Mouse (Mus musculus) stomach, embryonic 14.5 days (tissue): ENCODE measurements around the gene Cadps. TPM values are rescaled to one million over a fixed set of nuclear protein-coding genes. Genes with fewer than 3 reads are reported as not detected.

Experiments used
- ATAC-seq: fragments of 200-750 bp; cut with Nextera tagmentation; 2 replicates; pipeline ENCODE4 v1.8.0; 2017; ENCODE audit warnings: low read depth, moderate TSS enrichment; ENCODE audit not compliant: insufficient number of reproducible peaks, insufficient read depth, low FRiP score
- H3K27ac ChIP-seq: fragments of 300-500 bp; sonication (generic); 2 replicates; pipeline ENCODE4 v1.5.1; 2014; ENCODE audit warnings: mild to moderate bottlenecking, low read length, moderate library complexity, mixed read lengths
- H3K27me3 ChIP-seq: fragments of 300-500 bp; sonication (generic); 2 replicates; pipeline ENCODE4 v1.6.1; 2014; ENCODE audit warnings: low read length, control low read depth, mixed read lengths; ENCODE audit not compliant: control insufficient read depth, insufficient read depth
- H3K36me3 ChIP-seq: fragments of 300-500 bp; sonication (generic); 2 replicates; pipeline ENCODE4 v1.6.1; 2014; ENCODE audit warnings: mild to moderate bottlenecking, control low read depth, low read length, moderate library complexity, mixed read lengths; ENCODE audit not compliant: control insufficient read depth, insufficient read depth
- H3K4me1 ChIP-seq: fragments of 300-500 bp; sonication (generic); 2 replicates; pipeline ENCODE4 v1.6.1; 2014; ENCODE audit warnings: low read length, control low read depth, mixed read lengths; ENCODE audit not compliant: control insufficient read depth, insufficient read depth
- H3K4me2 ChIP-seq: fragments of 300-500 bp; sonication (generic); replicated peaks from 2 replicates; pipeline ENCODE4 v1.6.1; 2014; ENCODE audit warnings: low read depth, low read length, control low read depth
- H3K4me3 ChIP-seq: fragments of 300-500 bp; sonication (generic); 2 replicates; pipeline ENCODE4 v1.5.1; 2014; ENCODE audit warnings: low read depth, low read length, control low read depth
- H3K9ac ChIP-seq: fragments of 300-500 bp; sonication (generic); replicated peaks from 2 replicates; pipeline ENCODE4 v1.6.1; 2014; ENCODE audit warnings: low read depth, mild to moderate bottlenecking, control low read depth, low read length, moderate library complexity, mixed read lengths
- H3K9me3 ChIP-seq: fragments of 300-500 bp; sonication (generic); 2 replicates; pipeline ENCODE4 v1.6.1; 2016; ENCODE audit warnings: low read depth, low read length, control low read depth; ENCODE audit not compliant: control insufficient read depth
- WGBS: fragments of 180-500 bp; shearing (Covaris S2); extraction: QIAGEN DNeasy Blood & Tissue Kit; methylation state at CpG from one replicate; pipeline ENCODE4 v1.1.7; 2014; 5-methylcytosine and 5-hydroxymethylcytosine counted together
- polyA plus RNA-seq: library from polyadenylated mRNA; unstranded; fragments of >200 nt; fragmentation: Nextera tagmentation; extraction: Ambion mirVana; gene quantifications from 2 replicates; pipeline ENCODE4 v1.2.1, GENCODE M21; 2014

The Cadps gene
- polyA plus RNA-seq, 1 experiment from 2014 or later, result 4.8 TPM

DNA sequence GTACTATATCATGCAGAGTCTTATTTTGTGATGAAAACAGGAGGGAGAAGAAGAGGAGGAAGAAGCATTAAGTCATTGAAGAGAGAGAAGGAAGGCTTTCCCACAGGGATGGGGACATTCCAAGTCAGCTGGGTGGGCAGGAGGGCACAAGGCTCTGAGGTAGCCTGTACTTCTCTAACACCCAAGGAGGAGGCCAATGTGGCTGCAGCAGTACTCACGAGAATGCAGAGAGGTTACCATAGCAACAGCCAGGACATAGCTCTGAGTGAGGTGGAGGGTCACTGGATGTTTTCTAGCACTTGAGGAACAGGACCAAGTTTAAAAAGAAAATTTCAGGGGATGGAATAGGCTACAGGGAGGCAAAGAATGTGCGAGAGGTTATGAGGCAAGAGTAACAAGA lies 281.1 kb downstream of the Cadps start:
- H3K9me3 ChIP-seq, result no peaks in the 10 kb centered on the region
- H3K27ac ChIP-seq, result no peak overlapping the region
- no peaks in the 10 kb centered on the region for H3K36me3 ChIP-seq
- 42% methylated on average over 2 of the region's 2 CpGs for WGBS
- H3K9ac ChIP-seq, result no peak overlapping the region
- H3K4me2 ChIP-seq, result no peak overlapping the region
- no peaks in the 10 kb centered on the region for H3K27me3 ChIP-seq
- no peaks in the 10 kb centered on the region for H3K4me1 ChIP-seq
- no peak overlapping the region for H3K4me3 ChIP-seq
- no peak for ATAC-seq

DNA sequence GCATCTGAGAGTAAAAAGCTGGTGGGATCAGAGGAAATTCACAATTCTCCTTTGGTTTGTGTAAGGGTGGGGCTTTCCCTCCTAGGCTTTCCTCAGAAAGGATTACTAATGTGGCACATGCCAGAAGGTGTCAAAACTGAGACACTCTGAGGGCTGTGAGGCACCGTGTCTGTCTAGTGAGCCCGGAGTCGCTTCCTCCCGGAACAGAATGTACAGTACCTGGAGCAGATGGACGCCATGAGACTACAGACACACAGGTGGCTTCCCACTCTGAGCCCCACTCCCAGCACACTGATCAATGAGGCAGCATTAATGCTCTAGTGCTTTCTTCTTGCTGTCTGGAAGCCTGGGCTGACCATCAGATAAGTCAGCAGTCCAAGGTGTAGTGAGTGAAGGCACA lies 283.8 kb downstream of the Cadps start:
- no peak overlapping the region for H3K4me3 ChIP-seq
- H3K27me3 ChIP-seq, result no peaks in the 10 kb centered on the region
- H3K4me2 ChIP-seq, result no peak overlapping the region
- no peak for ATAC-seq
- no peak overlapping the region for H3K27ac ChIP-seq
- no peaks in the 10 kb centered on the region for H3K36me3 ChIP-seq
- H3K9ac ChIP-seq, result no peak overlapping the region
- 87% methylated on average over 5 of the region's 5 CpGs for WGBS
- no peaks in the 10 kb centered on the region for H3K9me3 ChIP-seq
- H3K4me1 ChIP-seq, result no peaks in the 10 kb centered on the region

GRCm38 (mm10) chr14:12531101-12531500 lies 291.8 kb downstream of the Cadps start:
- ATAC-seq, result no peak
- no peaks in the 10 kb centered on the region for H3K4me1 ChIP-seq
- H3K4me2 ChIP-seq, result no peak overlapping the region

DNA sequence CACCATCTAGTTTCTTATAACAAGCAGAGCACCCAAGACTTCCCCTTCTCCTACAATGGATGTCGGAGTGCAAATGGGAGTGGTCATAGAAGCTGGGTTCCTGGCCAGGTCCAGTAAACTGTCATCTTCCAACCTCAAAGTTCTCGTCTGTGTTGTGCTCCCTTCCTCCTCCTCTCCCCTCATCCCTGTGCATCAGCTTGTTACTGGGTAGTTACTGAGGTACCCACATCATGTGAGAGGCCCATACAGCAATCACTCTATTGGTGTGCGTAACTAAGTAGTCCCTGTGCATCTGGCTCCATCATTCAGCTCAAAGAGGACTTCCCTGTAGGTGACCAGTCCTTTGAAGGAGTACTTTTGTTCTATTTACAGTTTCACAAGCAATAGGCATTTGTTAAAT lies 292.3 kb downstream of the Cadps start:
- H3K9me3 ChIP-seq, result no peaks in the 10 kb centered on the region
- H3K27ac ChIP-seq, result no peak overlapping the region
- no peaks in the 10 kb centered on the region for H3K36me3 ChIP-seq
- no peaks in the 10 kb centered on the region for H3K4me1 ChIP-seq
- H3K27me3 ChIP-seq, result no peaks in the 10 kb centered on the region
- no peak overlapping the region for H3K4me2 ChIP-seq
- no peak; the same call in 1 of the 2 replicates for ATAC-seq
- H3K4me3 ChIP-seq, result no peak overlapping the region
- no peak overlapping the region for H3K9ac ChIP-seq
- 69% methylated on average over 3 of the region's 3 CpGs for WGBS

More at GRCm38 (mm10) chr14:12531101-12531500, 291.8 kb downstream of the Cadps start:
- no peaks in the 10 kb centered on the region for H3K9me3 ChIP-seq
- 26% methylated on average over 1 of the region's 1 CpGs for WGBS
- H3K27me3 ChIP-seq, result no peaks in the 10 kb centered on the region
- H3K9ac ChIP-seq, result no peak overlapping the region
- no peak overlapping the region for H3K27ac ChIP-seq
- H3K36me3 ChIP-seq, result no peaks in the 10 kb centered on the region
- no peak overlapping the region for H3K4me3 ChIP-seq

DNA sequence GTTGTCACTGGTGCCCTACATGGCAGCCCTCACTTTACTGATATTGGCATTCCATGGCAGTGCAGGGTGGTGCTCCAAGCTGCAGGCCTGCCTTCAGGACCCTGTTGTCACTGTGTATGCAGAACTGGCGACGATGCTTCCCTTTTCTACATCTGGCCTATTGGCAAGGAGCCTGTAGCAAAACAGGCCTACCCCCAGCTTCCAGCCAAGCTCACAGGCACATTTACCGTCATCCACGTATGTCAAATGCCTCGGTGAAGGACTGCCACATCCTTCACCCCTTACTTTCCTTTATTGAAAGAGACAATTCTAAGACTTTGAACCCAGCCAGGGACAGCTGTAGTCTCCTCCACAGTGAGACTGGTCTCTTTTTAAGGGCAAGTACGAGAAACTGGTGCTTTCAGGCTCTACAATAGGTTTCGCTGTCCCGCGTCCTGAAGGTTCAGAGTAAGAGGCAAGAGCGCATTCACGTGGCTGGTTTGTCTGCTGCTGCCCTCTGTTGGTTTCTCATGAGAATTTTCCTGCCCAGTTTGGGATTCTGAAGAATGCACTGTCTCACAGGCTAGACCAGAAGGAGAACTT lies 292.8 kb downstream of the Cadps start:
- H3K27me3 ChIP-seq, result no peaks in the 10 kb centered on the region
- ATAC-seq, result peak; percentile 65; the same call in 1 of the 2 replicates
- no peaks in the 10 kb centered on the region for H3K4me1 ChIP-seq
- 10% methylated on average over 11 of the region's 11 CpGs for WGBS
- no peak overlapping the region for H3K4me3 ChIP-seq
- H3K27ac ChIP-seq, result no peak overlapping the region
- H3K9me3 ChIP-seq, result no peaks in the 10 kb centered on the region
- no peak overlapping the region for H3K9ac ChIP-seq
- H3K4me2 ChIP-seq, result no peak overlapping the region
- H3K36me3 ChIP-seq, result no peaks in the 10 kb centered on the region

DNA sequence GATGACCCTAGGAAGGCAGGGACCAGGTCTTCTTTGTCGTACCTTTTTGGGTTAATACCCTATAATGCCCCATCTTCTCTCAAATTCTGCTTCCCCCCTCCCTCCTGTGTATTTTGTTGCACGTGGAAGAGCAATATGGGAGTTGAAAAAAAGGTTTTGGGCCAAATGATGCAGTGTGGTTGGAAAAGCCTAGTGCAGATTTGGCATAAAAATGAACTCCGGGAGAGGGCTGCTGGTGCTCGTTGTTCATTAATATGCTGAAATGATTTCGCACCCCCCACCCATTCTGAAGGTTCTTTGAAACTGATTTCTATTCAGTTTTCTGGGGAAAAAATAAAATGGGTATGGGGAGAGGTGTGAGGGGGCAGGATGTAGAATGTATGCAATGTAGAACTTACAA lies 295.6 kb downstream of the Cadps start:
- ATAC-seq, result no peak
- Histone ChIP-seq H3K27me3 (no peaks in the 10 kb centered on the region), H3K9ac (no peak overlapping the region), H3K4me2 (no peak overlapping the region), H3K36me3 (no peaks in the 10 kb centered on the region), H3K9me3 (no peaks in the 10 kb centered on the region), H3K4me1 (no peaks in the 10 kb centered on the region), H3K4me3 (no peak overlapping the region), H3K27ac (no peak overlapping the region)
- 79% methylated on average over 5 of the region's 5 CpGs for WGBS

- Histone ChIP-seq H3K36me3 (no peaks in the 10 kb centered on the region), H3K27ac (no peak overlapping the region), H3K27me3 (no peaks in the 10 kb centered on the region), H3K4me2 (no peak overlapping the region), H3K4me1 (no peaks in the 10 kb centered on the region), H3K9ac (no peak overlapping the region), H3K4me3 (no peak overlapping the region), H3K9me3 (no peaks in the 10 kb centered on the region)
- no peak for ATAC-seq
- WGBS, result 86% methylated on average over 7 of the region's 7 CpGs
Measured at GRCm38 (mm10) chr14:12507018-12507417, 315.9 kb downstream of the Cadps start.

- no peak overlapping the region for H3K4me2 ChIP-seq
- no peaks in the 10 kb centered on the region for H3K36me3 ChIP-seq
- WGBS, result 79% methylated on average over 12 of the region's 12 CpGs
- H3K27me3 ChIP-seq, result no peaks in the 10 kb centered on the region
- ATAC-seq, result no peak
- no peaks in the 10 kb centered on the region for H3K4me1 ChIP-seq
- H3K9ac ChIP-seq, result no peak overlapping the region
- no peaks in the 10 kb centered on the region for H3K9me3 ChIP-seq
- no peak overlapping the region for H3K27ac ChIP-seq
- H3K4me3 ChIP-seq, result no peak overlapping the region
Measured at GRCm38 (mm10) chr14:12504191-12504947, 318.5 kb downstream of the Cadps start.
